Mouse (Mus musculus) kidney, postnatal 14 days (tissue): ENCODE measurements around the gene Abracl.

Experiments used
- DNase-seq: peaks from one replicate; pipeline ENCODE4 v3.0.0; 2022; ENCODE audit warnings: mixed read lengths

Gene Abracl

GRCm38 (mm10) chr10:18022741-18023347, at the start of gene Abracl:
Gene Abracl (minus strand): TSS chr10:18023288.
- DNase-seq: peak; percentile 79

- DNase-seq: no peak
Measured at GRCm38 (mm10) chr10:18072871-18073270, 49.8 kb upstream of the Abracl start.

GRCm38 (mm10) chr10:18070616-18071015, 47.5 kb upstream of the Abracl start:
- DNase-seq: no peak

- no peak for DNase-seq
Measured at GRCm38 (mm10) chr10:18070144-18070543, 47.1 kb upstream of the Abracl start.

DNA sequence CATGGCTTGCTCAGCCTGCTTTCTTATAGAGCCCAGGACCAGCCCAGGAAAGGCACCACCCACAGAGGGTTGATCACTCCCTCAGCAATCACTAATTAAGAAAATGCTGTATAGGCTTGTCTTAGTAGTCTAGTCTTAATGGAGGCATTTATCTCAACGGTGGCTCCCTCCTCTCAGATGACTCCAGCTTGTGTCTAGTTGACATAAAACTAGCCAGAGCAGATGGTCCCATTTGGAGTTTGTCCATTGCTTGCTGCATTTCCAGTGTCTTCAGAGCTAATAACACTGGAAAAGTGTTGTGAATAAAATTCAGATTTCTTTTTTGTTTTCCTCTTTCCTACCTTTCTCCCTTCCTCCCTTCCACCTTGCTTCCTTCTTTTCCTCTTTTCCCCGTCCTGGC, 46.5 kb upstream of the Abracl start:
- no peak for DNase-seq

GRCm38 (mm10) chr10:18068880-18069279, 45.8 kb upstream of the Abracl start:
- no peak for DNase-seq

DNA sequence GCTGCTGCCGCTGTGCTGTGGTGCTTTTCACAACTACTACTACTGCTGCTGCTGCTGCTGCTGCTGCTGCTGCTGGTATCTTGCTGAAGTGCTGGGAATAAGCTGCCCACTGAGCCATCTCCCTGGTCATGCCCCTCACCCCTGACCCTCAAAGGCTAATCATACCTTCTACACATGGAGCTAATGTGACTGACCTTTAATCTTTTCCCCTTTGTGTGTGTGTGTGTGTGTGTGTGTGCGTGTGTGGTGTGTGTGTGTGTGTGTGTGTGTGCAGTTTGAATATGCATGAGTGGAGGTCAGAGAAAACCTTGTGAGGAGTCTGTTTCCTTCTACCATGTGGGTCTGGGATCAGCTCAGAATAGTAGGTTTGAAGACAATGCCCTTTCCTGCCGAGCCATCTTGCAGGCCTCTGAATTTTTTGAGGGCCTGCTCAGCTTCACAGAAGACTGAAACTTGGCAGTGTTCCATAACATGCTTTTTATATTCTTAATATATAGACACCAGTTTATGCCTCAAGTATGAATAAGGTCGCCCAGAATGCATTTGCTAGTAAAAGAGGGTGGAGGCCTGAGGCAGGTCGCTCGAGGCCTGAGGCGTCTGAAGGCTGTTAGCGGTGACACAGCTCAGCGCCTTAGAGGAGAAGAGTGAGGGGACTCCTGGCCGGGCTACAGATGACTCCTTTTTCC, 44.8 kb upstream of the Abracl start:
- no peak for DNase-seq

DNA sequence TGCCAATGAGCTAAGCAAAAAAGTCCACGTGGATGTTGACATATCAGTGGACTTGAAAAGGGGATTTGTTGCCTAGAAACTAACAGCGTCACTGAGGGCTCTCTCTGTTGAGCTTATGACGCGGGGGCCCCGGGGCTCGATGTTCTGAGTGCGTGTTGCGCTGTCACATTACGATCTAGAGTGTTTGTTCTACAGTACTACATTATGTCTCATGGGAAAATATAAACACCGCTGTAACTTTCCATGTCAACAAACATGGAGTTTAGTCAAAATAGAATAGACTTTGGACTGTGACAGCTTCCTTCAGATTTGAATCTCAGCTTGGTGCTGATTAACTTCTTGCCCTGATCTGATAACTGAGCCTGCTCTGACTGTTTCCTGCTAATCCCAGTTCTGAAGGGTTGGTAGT, 42.9 kb upstream of the Abracl start:
- no peak for DNase-seq

- DNase-seq: no peak
Measured at GRCm38 (mm10) chr10:18064606-18065228, 41.6 kb upstream of the Abracl start.

DNA sequence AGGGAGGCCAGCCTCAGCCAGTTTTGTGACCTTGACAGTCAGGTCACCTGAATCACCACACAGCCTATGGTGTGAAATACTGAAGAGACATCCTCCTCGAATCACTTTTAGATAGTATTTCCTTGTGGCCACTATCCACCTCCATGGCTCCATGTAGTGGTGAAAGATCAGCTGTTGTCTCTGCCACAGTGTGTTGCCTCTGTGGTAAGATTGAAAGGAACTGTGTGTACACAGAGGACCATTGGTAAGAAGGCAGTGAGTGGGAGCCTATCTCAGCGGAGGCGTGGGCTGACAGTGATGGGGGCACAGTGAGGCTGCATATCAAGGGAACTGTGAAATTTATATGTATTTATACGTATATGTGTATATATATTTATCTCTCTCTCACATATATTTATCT, 38.4 kb upstream of the Abracl start:
- DNase-seq: no peak

GRCm38 (mm10) chr10:18060778-18061177, 37.7 kb upstream of the Abracl start:
- no peak for DNase-seq

GRCm38 (mm10) chr10:18059807-18060206, 36.7 kb upstream of the Abracl start:
- no peak for DNase-seq

- no peak for DNase-seq
Measured at GRCm38 (mm10) chr10:18058681-18059338, 35.7 kb upstream of the Abracl start.

DNA sequence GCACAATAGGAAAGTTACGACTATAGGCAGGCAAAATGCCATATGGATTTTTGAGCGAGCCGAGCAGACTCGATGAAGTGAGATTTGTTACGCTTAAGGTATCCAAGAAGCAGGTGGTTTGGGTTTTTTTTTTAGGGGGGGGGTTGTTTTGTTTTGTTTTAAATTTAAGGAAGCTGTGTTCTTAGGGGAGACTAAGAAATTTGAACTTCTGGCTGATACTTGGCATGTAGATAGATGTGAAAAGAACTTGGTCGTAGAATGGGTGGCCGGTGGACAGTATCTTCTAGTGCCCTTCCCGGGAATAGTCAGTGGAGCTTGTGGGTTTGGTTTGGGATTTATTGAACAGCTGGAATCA, 33.3 kb upstream of the Abracl start:
- DNase-seq: no peak

- DNase-seq: no peak
Measured at GRCm38 (mm10) chr10:18055696-18056390, 32.8 kb upstream of the Abracl start, which contains the start of gene Reps1. Gene Reps1 (plus strand): TSS chr10:18055861.

DNA sequence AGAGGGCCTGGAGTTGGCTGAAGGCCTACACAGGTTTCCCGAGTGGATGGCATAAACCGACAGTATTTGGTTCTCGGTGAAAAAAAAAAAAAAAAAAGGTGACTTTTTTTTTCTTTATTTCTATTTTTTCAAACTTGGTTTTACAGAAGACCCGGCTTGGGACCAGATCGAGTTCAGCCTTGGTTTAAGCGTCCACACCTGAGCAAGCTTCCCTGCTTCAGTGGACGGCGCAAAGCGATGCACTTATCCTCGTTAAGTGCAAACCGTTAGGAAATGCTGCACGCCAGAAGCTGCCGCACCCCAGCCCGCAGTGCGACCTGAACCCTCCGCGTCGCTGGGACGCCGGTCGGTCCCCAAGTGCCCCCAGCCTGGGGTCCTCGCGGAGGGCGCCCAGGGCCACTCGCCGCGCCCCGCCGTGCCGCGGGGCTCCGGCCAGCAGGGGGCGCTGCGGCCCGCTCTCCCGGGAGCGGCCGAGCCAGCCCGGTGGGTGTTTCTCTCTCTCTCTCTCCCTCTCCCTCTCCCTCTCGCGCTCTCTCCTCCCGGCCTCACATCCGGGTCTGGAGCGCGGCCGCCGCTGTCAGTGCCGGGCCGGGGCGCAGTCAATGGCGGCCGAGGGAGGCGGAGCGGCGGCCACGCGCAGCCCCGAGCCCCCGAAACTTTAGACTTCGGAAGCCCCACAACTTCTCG, 32.1 kb upstream of the Abracl start:
- peak; percentile 90 for DNase-seq

DNA sequence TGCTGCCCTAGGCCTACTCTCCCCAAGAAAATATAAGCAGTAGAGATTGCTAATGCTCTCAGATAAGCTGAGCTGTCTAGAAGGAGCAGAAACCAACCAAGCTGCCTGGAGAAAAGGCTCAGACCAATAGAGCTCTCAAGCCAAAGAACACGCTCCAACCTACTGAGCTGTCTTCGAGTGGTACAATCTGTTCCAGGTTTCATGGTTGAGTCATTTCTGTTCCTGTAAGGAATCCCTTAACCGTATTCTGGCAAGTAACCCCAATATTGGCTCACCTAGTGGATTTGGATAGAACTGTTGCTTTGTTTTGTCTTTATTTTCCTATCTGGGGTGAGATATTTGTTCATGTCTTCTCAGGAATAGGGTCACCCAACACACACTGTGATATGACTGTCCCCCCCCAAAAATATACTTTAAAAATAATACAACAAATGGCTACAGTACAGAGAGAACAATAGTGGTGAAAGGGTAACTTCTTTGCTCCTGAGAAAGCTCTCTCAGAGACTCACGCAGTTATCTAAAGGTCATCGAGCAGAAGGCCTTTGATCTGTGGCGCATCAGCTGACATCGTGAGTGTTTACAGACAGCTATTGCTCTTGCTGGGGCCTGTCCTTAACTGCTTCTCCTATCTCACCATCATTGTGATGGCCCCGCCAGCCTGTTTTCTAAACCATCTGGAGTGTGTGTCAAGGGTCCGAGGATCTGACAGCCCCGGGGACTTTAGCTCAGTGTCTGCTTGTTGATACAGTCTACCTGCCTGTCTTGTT, 24.5 kb upstream of the Abracl start:
- no peak for DNase-seq

DNA sequence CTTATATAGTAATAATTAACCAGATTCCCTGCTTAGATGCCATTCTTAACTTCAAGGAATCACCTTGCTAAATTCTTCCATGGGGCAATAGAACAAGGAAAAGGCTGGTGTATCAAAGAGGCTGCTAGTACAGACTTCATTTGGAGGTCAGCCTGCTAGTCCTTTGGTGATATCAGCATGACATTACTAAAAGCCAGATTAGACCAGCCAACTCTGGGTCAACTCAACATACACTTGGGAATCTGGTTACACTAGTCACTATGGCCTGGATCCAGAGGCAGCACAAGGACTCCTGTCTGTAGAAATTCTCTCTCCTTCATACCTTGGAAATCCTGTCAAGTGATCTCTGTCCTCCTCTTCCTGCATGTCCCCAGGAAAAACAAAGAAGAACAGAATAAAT, 23.3 kb upstream of the Abracl start:
- no peak for DNase-seq

GRCm38 (mm10) chr10:18036849-18037248, 13.8 kb upstream of the Abracl start:
- peak; percentile 14 for DNase-seq

GRCm38 (mm10) chr10:18034408-18034807, 11.3 kb upstream of the Abracl start:
- no peak for DNase-seq

DNA sequence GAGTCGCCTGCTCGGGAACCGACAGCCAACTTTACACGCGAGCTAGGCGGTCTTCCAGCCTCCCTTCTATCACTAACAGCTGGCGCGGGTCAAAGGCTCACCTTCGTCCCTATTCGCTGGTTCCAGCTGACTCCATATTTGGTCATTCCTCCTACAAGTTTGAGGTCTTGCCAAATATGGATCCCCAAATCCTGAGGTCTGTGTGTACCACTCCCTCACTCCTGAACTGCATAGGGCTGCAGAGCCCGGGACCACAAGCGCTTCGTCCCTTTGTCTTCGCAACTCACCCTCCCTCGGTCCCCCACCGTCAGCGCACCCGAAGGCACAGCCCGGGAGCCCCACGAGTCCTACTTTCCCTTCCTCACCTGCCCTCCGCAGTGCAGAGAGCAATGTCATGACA, 776 bp downstream of the Abracl start:
- peak; percentile 89 for DNase-seq
